In the genomic region with DNA sequence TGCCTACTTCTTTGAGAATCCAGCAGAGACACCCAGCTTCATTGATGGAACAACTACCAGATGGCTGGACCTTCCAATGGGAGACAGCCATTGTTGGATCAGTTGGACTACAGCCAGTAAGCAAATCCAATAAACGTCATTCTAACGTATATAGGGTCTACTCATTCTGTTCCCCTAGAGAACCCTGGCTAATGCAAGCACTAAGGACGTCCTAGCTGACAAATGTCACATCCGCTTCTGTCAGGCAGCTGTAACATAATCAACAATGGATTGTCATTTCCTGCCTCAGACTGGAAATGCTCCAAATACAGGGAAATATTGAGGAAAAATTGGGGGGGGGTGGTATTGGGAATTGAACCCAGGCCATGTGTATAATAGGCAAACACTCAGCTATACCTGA, we compare ENCODE assay signal across 28 mouse cellular contexts.
"Had no signal": no experiment of that assay in that cellular context is flagged by ENCODE, and none has a peak within 500 bp of the region (broad histone marks: within the 10 kb centered on the region; RNA-seq: fewer than 3 reads in every experiment).

No protein-coding gene starts in this region.

- H3K4me3 ChIP-seq: embryonic facial prominence, embryonic 10.5 days; embryonic facial prominence, embryonic 12.5 days; embryonic facial prominence, embryonic 13.5 days; embryonic facial prominence, embryonic 15.5 days; erythroblast, embryonic 14.5 days; forebrain, embryonic 10.5 days; forebrain, embryonic 12.5 days; forebrain, embryonic 13.5 days; forebrain, embryonic 15.5 days; gastrocnemius, adult 2 months; heart, adult 2 months had no signal

- H3K9ac ChIP-seq: embryonic facial prominence, embryonic 12.5 days; embryonic facial prominence, embryonic 13.5 days; embryonic facial prominence, embryonic 15.5 days; forebrain, embryonic 12.5 days; forebrain, embryonic 13.5 days; forebrain, embryonic 15.5 days; forebrain, postnatal 0 days had no signal

- H3K27ac ChIP-seq: embryonic facial prominence, embryonic 10.5 days; embryonic facial prominence, embryonic 12.5 days; embryonic facial prominence, embryonic 13.5 days; embryonic facial prominence, embryonic 15.5 days; forebrain, embryonic 10.5 days; forebrain, embryonic 12.5 days; forebrain, embryonic 13.5 days; forebrain, embryonic 15.5 days; gastrocnemius, adult 2 months; heart, adult 2 months had no signal

- H3K4me2 ChIP-seq: embryonic facial prominence, embryonic 12.5 days; embryonic facial prominence, embryonic 13.5 days; embryonic facial prominence, embryonic 15.5 days; forebrain, embryonic 12.5 days; forebrain, embryonic 13.5 days; forebrain, embryonic 15.5 days had no signal

- H3K27me3 ChIP-seq: embryonic facial prominence, embryonic 12.5 days; forebrain, embryonic 15.5 days had no signal

- ATAC-seq: forebrain, embryonic 13.5 days; forebrain, embryonic 14.5 days; forebrain, embryonic 15.5 days; forebrain, embryonic 16.5 days; forebrain, postnatal 0 days had no signal

- H3K9me3 ChIP-seq: embryonic facial prominence, embryonic 10.5 days; embryonic facial prominence, embryonic 12.5 days; embryonic facial prominence, embryonic 13.5 days; embryonic facial prominence, embryonic 15.5 days; forebrain, embryonic 10.5 days; forebrain, embryonic 12.5 days; forebrain, embryonic 13.5 days; forebrain, embryonic 15.5 days had no signal

- DNase-seq: cerebellum, adult 8-10 months; cerebellum, adult 9-10 months; cerebellum, adult 9-11 months; cerebellum, postnatal 10 days; cerebellum, postnatal 14 days; cerebellum, postnatal 25 days; cerebellum, postnatal 36 days; embryo, embryonic 11 days; forebrain, postnatal 0 days; gastrocnemius, adult 2 months; gastrocnemius, postnatal 10 days; gastrocnemius, postnatal 14 days; gastrocnemius, postnatal 25 days; gastrocnemius, postnatal 36 days; heart, adult 11 months; heart, adult 18-20 months; heart, adult 2 months had no signal

- H3K36me3 ChIP-seq: embryonic facial prominence, embryonic 10.5 days; embryonic facial prominence, embryonic 12.5 days; embryonic facial prominence, embryonic 13.5 days; embryonic facial prominence, embryonic 15.5 days; forebrain, embryonic 10.5 days; forebrain, embryonic 12.5 days; forebrain, embryonic 15.5 days had no signal
